Mouse (Mus musculus): ENCODE measurements around the gene Faap20.
"Not testable (repeated sequence)": the region's sequence is repeated elsewhere in the genome, so short reads cannot be mapped to it uniquely, and the experiment has no call there.

The Faap20 gene

GRCm38 (mm10) chr4:155248054-155248453 is 1.5 kb upstream of the Faap20 start:
- DNase-seq (ENCODE audit: low spot score in 2 of 2): not testable (repeated sequence)

- DNase-seq (ENCODE audit: low spot score in 2 of 2): peak; percentile 87 to 93
These were observed 350 bp upstream of the Faap20 start for GRCm38 (mm10) chr4:155249257-155249647.

GRCm38 (mm10) chr4:155250361-155251117 is 937 bp downstream of the Faap20 start:
- DNase-seq (ENCODE audit: low spot score in 2 of 2): no peak

GRCm38 (mm10) chr4:155251147-155251546 is 1.5 kb downstream of the Faap20 start:
- no peak for DNase-seq (ENCODE audit: low spot score in 2 of 2)

GRCm38 (mm10) chr4:155252253-155252652 is 2.7 kb downstream of the Faap20 start:
- DNase-seq (ENCODE audit: low spot score in 2 of 2): no peak

- no peak for DNase-seq (ENCODE audit: low spot score in 2 of 2)
These were observed 15.1 kb downstream of the Faap20 start for GRCm38 (mm10) chr4:155264521-155265321.

- no peak for DNase-seq (ENCODE audit: low spot score in 2 of 2)
These were observed 17.5 kb downstream of the Faap20 start for GRCm38 (mm10) chr4:155267047-155267543.

- DNase-seq (ENCODE audit: low spot score in 2 of 2): no peak
These were observed 18.1 kb downstream of the Faap20 start for GRCm38 (mm10) chr4:155267639-155268175.

GRCm38 (mm10) chr4:155268382-155268781 is 18.8 kb downstream of the Faap20 start:
- peak; percentile 66 to 82 for DNase-seq (ENCODE audit: low spot score in 2 of 2)

GRCm38 (mm10) chr4:155274451-155274850 is 24.8 kb downstream of the Faap20 start:
- DNase-seq (ENCODE audit: low spot score in 2 of 2): no peak

GRCm38 (mm10) chr4:155274851-155275250 is 25.2 kb downstream of the Faap20 start:
- DNase-seq (ENCODE audit: low spot score in 2 of 2): no peak

GRCm38 (mm10) chr4:155277963-155278362 is 28.4 kb downstream of the Faap20 start:
- no peak for DNase-seq (ENCODE audit: low spot score in 2 of 2)

GRCm38 (mm10) chr4:155279054-155279453 is 29.5 kb downstream of the Faap20 start:
- DNase-seq (ENCODE audit: low spot score in 2 of 2): no peak

GRCm38 (mm10) chr4:155279926-155280767 is 30.5 kb downstream of the Faap20 start:
- DNase-seq (ENCODE audit: low spot score in 2 of 2): no peak

- no peak for DNase-seq (ENCODE audit: low spot score in 2 of 2)
These were observed 31.1 kb downstream of the Faap20 start for GRCm38 (mm10) chr4:155280768-155281121.

GRCm38 (mm10) chr4:155281227-155281626 is 31.6 kb downstream of the Faap20 start:
- no peak for DNase-seq (ENCODE audit: low spot score in 2 of 2)

GRCm38 (mm10) chr4:155281652-155282051 is 32.0 kb downstream of the Faap20 start:
- no peak for DNase-seq (ENCODE audit: low spot score in 2 of 2)

GRCm38 (mm10) chr4:155282231-155282630 is 32.6 kb downstream of the Faap20 start:
- DNase-seq (ENCODE audit: low spot score in 2 of 2): no peak

- no peak for DNase-seq (ENCODE audit: low spot score in 2 of 2)
These were observed 33.5 kb downstream of the Faap20 start for GRCm38 (mm10) chr4:155283001-155283503.

- no peak for DNase-seq (ENCODE audit: low spot score in 2 of 2)
These were observed 34.0 kb downstream of the Faap20 start for GRCm38 (mm10) chr4:155283585-155283984.
